Mouse (Mus musculus) stomach, embryonic 14.5 days (tissue): ENCODE measurements around the gene Bcas3. TPM values are rescaled to one million over a fixed set of nuclear protein-coding genes. Genes with fewer than 3 reads are reported as not detected.

Experiments used
- ATAC-seq: fragments of 200-750 bp; cut with Nextera tagmentation; 2 replicates; pipeline ENCODE4 v1.8.0; 2017; ENCODE audit warnings: low read depth, moderate TSS enrichment; ENCODE audit not compliant: insufficient number of reproducible peaks, insufficient read depth, low FRiP score
- H3K27ac ChIP-seq: fragments of 300-500 bp; sonication (generic); 2 replicates; pipeline ENCODE4 v1.5.1; 2014; ENCODE audit warnings: mild to moderate bottlenecking, low read length, moderate library complexity, mixed read lengths
- H3K27me3 ChIP-seq: fragments of 300-500 bp; sonication (generic); 2 replicates; pipeline ENCODE4 v1.6.1; 2014; ENCODE audit warnings: low read length, control low read depth, mixed read lengths; ENCODE audit not compliant: control insufficient read depth, insufficient read depth
- H3K36me3 ChIP-seq: fragments of 300-500 bp; sonication (generic); 2 replicates; pipeline ENCODE4 v1.6.1; 2014; ENCODE audit warnings: mild to moderate bottlenecking, control low read depth, low read length, moderate library complexity, mixed read lengths; ENCODE audit not compliant: control insufficient read depth, insufficient read depth
- H3K4me1 ChIP-seq: fragments of 300-500 bp; sonication (generic); 2 replicates; pipeline ENCODE4 v1.6.1; 2014; ENCODE audit warnings: low read length, control low read depth, mixed read lengths; ENCODE audit not compliant: control insufficient read depth, insufficient read depth
- H3K4me2 ChIP-seq: fragments of 300-500 bp; sonication (generic); replicated peaks from 2 replicates; pipeline ENCODE4 v1.6.1; 2014; ENCODE audit warnings: low read depth, low read length, control low read depth
- H3K4me3 ChIP-seq: fragments of 300-500 bp; sonication (generic); 2 replicates; pipeline ENCODE4 v1.5.1; 2014; ENCODE audit warnings: low read depth, low read length, control low read depth
- H3K9ac ChIP-seq: fragments of 300-500 bp; sonication (generic); replicated peaks from 2 replicates; pipeline ENCODE4 v1.6.1; 2014; ENCODE audit warnings: low read depth, mild to moderate bottlenecking, control low read depth, low read length, moderate library complexity, mixed read lengths
- H3K9me3 ChIP-seq: fragments of 300-500 bp; sonication (generic); 2 replicates; pipeline ENCODE4 v1.6.1; 2016; ENCODE audit warnings: low read depth, low read length, control low read depth; ENCODE audit not compliant: control insufficient read depth
- WGBS: fragments of 180-500 bp; shearing (Covaris S2); extraction: QIAGEN DNeasy Blood & Tissue Kit; methylation state at CpG from one replicate; pipeline ENCODE4 v1.1.7; 2014; 5-methylcytosine and 5-hydroxymethylcytosine counted together
- polyA plus RNA-seq: library from polyadenylated mRNA; unstranded; fragments of >200 nt; fragmentation: Nextera tagmentation; extraction: Ambion mirVana; gene quantifications from 2 replicates; pipeline ENCODE4 v1.2.1, GENCODE M21; 2014

The Bcas3 gene
- polyA plus RNA-seq, 1 experiment from 2014 or later: 20.4 TPM

DNA sequence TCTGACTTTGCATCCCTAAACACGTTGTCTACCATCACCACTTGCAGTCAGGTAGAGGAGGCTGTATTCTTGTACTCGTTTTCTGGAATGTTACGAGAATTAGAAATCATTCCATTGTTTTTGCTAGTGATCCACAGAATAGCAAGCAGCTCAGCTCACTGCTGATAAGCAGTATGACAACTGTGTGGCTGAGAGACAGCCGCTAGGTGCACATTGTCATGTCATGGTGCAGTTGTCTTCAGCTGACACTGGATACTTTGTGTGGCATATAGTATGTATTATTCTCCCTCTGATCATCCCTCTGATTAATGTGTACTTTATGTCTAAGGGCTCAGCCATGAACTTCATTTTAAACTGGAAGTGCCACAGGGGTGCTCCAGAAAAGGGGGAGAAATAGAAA lies 190.3 kb downstream of the Bcas3 start:
- peaks cover 5% of the 10 kb centered on the region for H3K4me1 ChIP-seq
- H3K36me3 ChIP-seq: no peaks in the 10 kb centered on the region
- no peaks in the 10 kb centered on the region for H3K27me3 ChIP-seq
- WGBS: 88% methylated on average over 4 of the region's 4 CpGs
- H3K9me3 ChIP-seq: no peaks in the 10 kb centered on the region
- no peak overlapping the region for H3K4me2 ChIP-seq
- no peak overlapping the region for H3K27ac ChIP-seq
- no peak for ATAC-seq
- H3K4me3 ChIP-seq: no peak overlapping the region
- H3K9ac ChIP-seq: no peak overlapping the region

- H3K27ac ChIP-seq: no peak overlapping the region
- 34% methylated on average over 5 of the region's 5 CpGs for WGBS
Observed at GRCm38 (mm10) chr11:85545602-85546001, 192.6 kb downstream of the Bcas3 start.

GRCm38 (mm10) chr11:85547966-85548365 lies 195.0 kb downstream of the Bcas3 start:
- 38% methylated on average over 6 of the region's 6 CpGs for WGBS
- Histone ChIP-seq H3K9me3 (no peaks in the 10 kb centered on the region), H3K27me3 (no peaks in the 10 kb centered on the region), H3K4me3 (no peak overlapping the region), H3K9ac (no peak overlapping the region), H3K36me3 (no peaks in the 10 kb centered on the region), H3K4me2 (no peak overlapping the region), H3K4me1 (no peaks in the 10 kb centered on the region), H3K27ac (no peak overlapping the region)
- ATAC-seq: no peak

More at GRCm38 (mm10) chr11:85545602-85546001, 192.6 kb downstream of the Bcas3 start:
- no peak for ATAC-seq
- Histone ChIP-seq H3K36me3 (no peaks in the 10 kb centered on the region), H3K4me3 (no peak overlapping the region), H3K27me3 (no peaks in the 10 kb centered on the region), H3K9ac (no peak overlapping the region), H3K4me2 (no peak overlapping the region), H3K9me3 (no peaks in the 10 kb centered on the region), H3K4me1 (no peaks in the 10 kb centered on the region)

DNA sequence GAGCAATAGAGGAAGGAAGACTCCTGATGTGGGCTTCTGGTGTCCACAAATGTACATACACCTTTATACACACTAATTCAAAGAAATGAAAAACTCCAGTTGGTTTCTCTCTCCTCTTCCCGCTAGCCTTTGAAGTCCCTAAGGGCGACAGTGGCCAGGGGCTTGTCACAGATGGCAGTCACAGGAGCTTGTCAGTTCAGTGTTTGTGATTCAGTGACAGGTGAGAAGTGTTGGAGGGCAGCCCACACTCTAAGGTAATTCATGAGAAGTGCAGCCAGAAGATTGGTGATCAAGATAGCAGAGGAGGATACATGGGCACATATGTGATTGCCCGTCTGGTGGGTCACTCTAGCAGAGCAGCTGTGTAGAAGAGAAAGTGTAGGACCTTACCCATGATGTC lies 196.7 kb downstream of the Bcas3 start:
- Histone ChIP-seq H3K27ac (no peak overlapping the region), H3K4me2 (no peak overlapping the region), H3K27me3 (no peaks in the 10 kb centered on the region), H3K4me1 (no peaks in the 10 kb centered on the region), H3K9ac (no peak overlapping the region), H3K4me3 (no peak overlapping the region), H3K9me3 (no peaks in the 10 kb centered on the region), H3K36me3 (no peaks in the 10 kb centered on the region)
- WGBS: 85% methylated on average over 3 of the region's 3 CpGs
- no peak for ATAC-seq

GRCm38 (mm10) chr11:85555066-85555465 lies 202.1 kb downstream of the Bcas3 start:
- Histone ChIP-seq H3K27me3 (no peaks in the 10 kb centered on the region), H3K27ac (no peak overlapping the region), H3K9me3 (no peaks in the 10 kb centered on the region), H3K4me1 (no peaks in the 10 kb centered on the region), H3K9ac (no peak overlapping the region), H3K4me2 (no peak overlapping the region), H3K4me3 (no peak overlapping the region), H3K36me3 (no peaks in the 10 kb centered on the region)
- WGBS: 47% methylated on average over 1 of the region's 1 CpGs
- ATAC-seq: no peak

DNA sequence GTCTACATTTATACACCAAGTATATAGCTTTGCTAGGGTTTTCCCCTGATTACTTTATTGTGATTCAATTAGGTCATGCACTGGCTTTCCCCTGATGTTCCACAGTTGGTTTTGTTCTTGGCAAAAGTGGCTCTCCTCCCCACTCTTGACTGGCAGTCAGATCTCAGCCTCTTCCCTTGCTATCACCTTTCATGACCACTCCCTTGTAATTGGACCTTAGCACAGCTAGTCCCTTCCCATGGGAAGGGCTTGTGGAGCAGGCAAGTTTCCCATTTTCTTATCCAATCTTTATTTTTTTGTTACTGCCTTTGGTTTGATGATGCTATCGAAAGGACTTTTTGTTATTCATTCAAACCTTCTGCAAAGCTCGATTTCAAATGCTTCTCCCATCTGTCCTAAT lies 202.8 kb downstream of the Bcas3 start:
- whole genome bisulfite sequencing: 70% methylated on average over 2 of the region's 2 CpGs
- H3K9ac ChIP-seq: no peak overlapping the region
- H3K36me3 ChIP-seq: no peaks in the 10 kb centered on the region
- H3K9me3 ChIP-seq: no peaks in the 10 kb centered on the region
- no peak overlapping the region for H3K4me2 ChIP-seq
- H3K27ac ChIP-seq: no peak overlapping the region
- H3K27me3 ChIP-seq: no peaks in the 10 kb centered on the region
- H3K4me1 ChIP-seq: no peaks in the 10 kb centered on the region
- H3K4me3 ChIP-seq: no peak overlapping the region
- ATAC-seq: no peak

DNA sequence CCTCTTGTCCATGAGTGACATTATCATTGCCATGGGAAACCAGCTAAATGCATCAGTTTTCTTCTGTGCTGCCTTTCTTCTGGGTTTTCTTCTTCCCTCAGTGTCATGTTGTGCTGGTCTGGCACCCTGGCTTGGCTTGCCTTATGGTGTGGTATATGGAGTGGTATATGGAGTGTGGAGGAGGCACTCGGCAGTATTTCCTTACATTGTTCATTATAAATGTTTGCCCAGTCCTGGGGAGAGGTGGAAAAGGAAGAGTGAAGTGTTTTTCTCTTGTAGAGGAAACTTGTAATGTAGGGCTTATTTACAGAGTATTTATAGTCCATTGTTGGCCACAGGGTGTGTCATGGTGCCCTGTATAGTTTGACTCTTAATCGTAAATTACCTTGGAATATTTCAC lies 212.1 kb downstream of the Bcas3 start:
- ATAC-seq: no peak
- no peaks in the 10 kb centered on the region for H3K36me3 ChIP-seq

DNA sequence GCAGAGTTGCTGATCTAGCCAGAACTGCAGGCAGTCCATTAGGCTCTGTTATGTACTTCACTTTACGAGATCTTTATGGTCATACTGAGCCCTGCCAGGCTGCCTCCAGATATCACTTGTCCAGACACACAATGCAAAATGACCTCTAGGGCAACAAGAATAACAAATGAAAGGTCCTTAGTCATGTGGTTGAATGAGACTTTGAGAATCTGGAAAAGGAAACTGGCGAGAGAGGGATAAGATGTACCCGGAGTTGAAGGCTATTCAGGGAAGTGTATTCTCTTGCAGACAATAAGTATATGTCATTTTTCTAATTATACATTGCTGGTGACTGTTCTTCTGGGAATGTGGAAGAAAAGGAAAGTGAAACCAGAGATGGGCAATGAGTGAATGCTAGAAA lies 218.1 kb downstream of the Bcas3 start:
- no peak overlapping the region for H3K4me2 ChIP-seq
- H3K27ac ChIP-seq: no peak overlapping the region
- ATAC-seq: no peak
- H3K4me1 ChIP-seq: peaks cover 3% of the 10 kb centered on the region; the same call in 1 of the 2 replicates
- no peak overlapping the region for H3K9ac ChIP-seq
- H3K27me3 ChIP-seq: no peaks in the 10 kb centered on the region
- WGBS: 67% methylated on average over 3 of the region's 3 CpGs
- H3K9me3 ChIP-seq: no peaks in the 10 kb centered on the region
- no peaks in the 10 kb centered on the region for H3K36me3 ChIP-seq
- no peak overlapping the region for H3K4me3 ChIP-seq

More for the DNA sequence above, 212.1 kb downstream of the Bcas3 start:
- no peaks in the 10 kb centered on the region for H3K27me3 ChIP-seq
- no peak overlapping the region for H3K4me3 ChIP-seq
- H3K27ac ChIP-seq: no peak overlapping the region
- no peaks in the 10 kb centered on the region for H3K4me1 ChIP-seq
- H3K4me2 ChIP-seq: no peak overlapping the region
- no peaks in the 10 kb centered on the region for H3K9me3 ChIP-seq
- 72% methylated on average over 2 of the region's 2 CpGs for WGBS
- no peak overlapping the region for H3K9ac ChIP-seq

GRCm38 (mm10) chr11:85571936-85572335 lies 219.0 kb downstream of the Bcas3 start:
- Histone ChIP-seq H3K4me1 (peaks cover 3% of the 10 kb centered on the region; the same call in 1 of the 2 replicates), H3K9me3 (no peaks in the 10 kb centered on the region), H3K9ac (no peak overlapping the region), H3K4me2 (no peak overlapping the region), H3K4me3 (no peak overlapping the region), H3K27ac (no peak overlapping the region), H3K36me3 (no peaks in the 10 kb centered on the region), H3K27me3 (no peaks in the 10 kb centered on the region)
- ATAC-seq: no peak
- WGBS: 43% methylated on average over 5 of the region's 5 CpGs
